Mouse (Mus musculus) MEL (cell line): ENCODE results near the gene Senp6. TPM values are rescaled to one million over a fixed set of nuclear protein-coding genes. Genes with fewer than 3 reads are reported as not detected.

Source experiments
- DNase-seq: peaks from one replicate; pipeline ENCODE4 v3.0.0; 2011; ENCODE audit warnings: low read depth, low spot score
- H3K27ac ChIP-seq: 2 replicates; pipeline ENCODE4 v1.5.1; 2012; ENCODE audit warnings: low read depth, mild to moderate bottlenecking, control low read depth, low read length, moderate library complexity; ENCODE audit not compliant: control insufficient read depth
- H3K27me3 ChIP-seq, 2 experiments: fragments of 150-350 bp in 1 of 2; sonication (generic) in 1 of 2; 2 replicates each; pipeline ENCODE4 v1.6.1; 2012; ENCODE audit warnings: low read length in 2 of 2, mild to moderate bottlenecking in 2 of 2, improper control_type of control experiment in 1 of 2, moderate library complexity in 1 of 2; ENCODE audit not compliant: insufficient read depth in 2 of 2, control insufficient read depth in 1 of 2
- H3K36me3 ChIP-seq, 2 experiments: 2 replicates each; pipeline ENCODE4 v1.6.1; 2012 to 2014; ENCODE audit warnings: low read length in 2 of 2, improper control_type of control experiment in 1 of 2, inconsistent platforms in 1 of 2, mild to moderate bottlenecking in 1 of 2; ENCODE audit not compliant: insufficient read depth in 2 of 2, control insufficient read depth in 1 of 2
- H3K4me1 ChIP-seq, 2 experiments: fragments of 150-350 bp in 1 of 2; sonication (generic) in 1 of 2; 2 replicates each; pipeline ENCODE4 v1.6.1; 2012; ENCODE audit warnings: low read length in 2 of 2, improper control_type of control experiment in 1 of 2, mild to moderate bottlenecking in 1 of 2; ENCODE audit not compliant: insufficient read depth in 2 of 2, control insufficient read depth in 1 of 2
- H3K4me3 ChIP-seq, 2 experiments: fragments of 150-350 bp in 1 of 2; sonication (generic) in 1 of 2; 2 replicates each; pipeline ENCODE4 v1.5.1; 2012; ENCODE audit warnings: low read depth in 2 of 2, low read length in 2 of 2, mild to moderate bottlenecking in 2 of 2, moderate library complexity in 2 of 2, control low read depth in 1 of 2, improper control_type of control experiment in 1 of 2; ENCODE audit not compliant: control insufficient read depth in 1 of 2, insufficient read depth in 1 of 2
- H3K79me2 ChIP-seq: 2 replicates; pipeline ENCODE4 v1.6.1; 2012; ENCODE audit warnings: mild to moderate bottlenecking, low read length, moderate library complexity; ENCODE audit not compliant: control insufficient read depth, poor library complexity, insufficient read depth
- H3K9ac ChIP-seq: 2 replicates; pipeline ENCODE4 v1.6.1; 2012; ENCODE audit warnings: low read depth, mild to moderate bottlenecking, control low read depth, low read length, moderate library complexity; ENCODE audit not compliant: control insufficient read depth, poor library complexity, severe bottlenecking
- H3K9me3 ChIP-seq: fragments of 150-350 bp; sonication (generic); replicated peaks from 2 replicates; pipeline ENCODE4 v1.6.1; 2012; ENCODE audit warnings: mild to moderate bottlenecking, low read length, improper control_type of control experiment, moderate library complexity; ENCODE audit not compliant: insufficient read depth
- CHD1 ChIP-seq: IDR thresholded peaks from 2 replicates; pipeline ENCODE4 v1.6.1; 2012; ENCODE audit warnings: low read depth, mild to moderate bottlenecking, inconsistent platforms, low read length, improper control_type of control experiment
- CHD2 ChIP-seq: IDR thresholded peaks from 2 replicates; pipeline ENCODE4 v1.6.1; 2011; ENCODE audit warnings: low read length, improper control_type of control experiment
- ELF1 ChIP-seq: IDR thresholded peaks from 2 replicates; pipeline ENCODE4 v1.6.1; 2014; ENCODE audit warnings: low read depth, mild to moderate bottlenecking, inconsistent platforms, low read length, improper control_type of control experiment, moderate library complexity
- ETS1 ChIP-seq: IDR thresholded peaks from 2 replicates; pipeline ENCODE4 v1.6.1; 2012; ENCODE audit warnings: low read depth, mild to moderate bottlenecking, inconsistent platforms, low read length, improper control_type of control experiment, moderate library complexity
- GABPA ChIP-seq: IDR thresholded peaks from 2 replicates; pipeline ENCODE4 v1.6.1; 2012; ENCODE audit warnings: low read depth, mild to moderate bottlenecking, inconsistent platforms, low read length, improper control_type of control experiment, moderate library complexity
- GATA1 ChIP-seq: IDR thresholded peaks from 2 replicates; pipeline ENCODE4 v1.6.1; 2011; ENCODE audit warnings: low read depth, low read length, improper control_type of control experiment
- JUND ChIP-seq: IDR thresholded peaks from 2 replicates; pipeline ENCODE4 v1.6.1; 2011; ENCODE audit warnings: low read depth, mild to moderate bottlenecking, improper control_type of control experiment, low read length
- KAT2A ChIP-seq: conservative IDR thresholded peaks from 2 replicates; pipeline ENCODE4 v1.6.1; 2012; ENCODE audit warnings: low read depth, low read length, improper control_type of control experiment, inconsistent platforms
- MAFK ChIP-seq: IDR thresholded peaks from 2 replicates; pipeline ENCODE4 v1.6.1; 2011; ENCODE audit warnings: low read depth, mild to moderate bottlenecking, low read length, improper control_type of control experiment, borderline replicate concordance
- MAX ChIP-seq: IDR thresholded peaks from 2 replicates; pipeline ENCODE4 v1.6.1; 2011; ENCODE audit warnings: low read length, improper control_type of control experiment
- MAZ ChIP-seq: IDR thresholded peaks from 2 replicates; pipeline ENCODE4 v1.6.1; 2012; ENCODE audit warnings: low read depth, mild to moderate bottlenecking, inconsistent platforms, low read length, improper control_type of control experiment
- MEF2A ChIP-seq: IDR thresholded peaks from 2 replicates; pipeline ENCODE4 v1.6.1; 2014; ENCODE audit warnings: low read depth, mild to moderate bottlenecking, inconsistent platforms, low read length, improper control_type of control experiment; ENCODE audit not compliant: poor library complexity, insufficient replicate concordance, severe bottlenecking; ENCODE audit errors: extremely low read depth
- MXI1 ChIP-seq: IDR thresholded peaks from 2 replicates; pipeline ENCODE4 v1.6.1; 2011; ENCODE audit warnings: mild to moderate bottlenecking, low read depth, low read length, improper control_type of control experiment
- MYB ChIP-seq: IDR thresholded peaks from 2 replicates; pipeline ENCODE4 v1.6.1; 2011; ENCODE audit warnings: mild to moderate bottlenecking, low read depth, low read length, improper control_type of control experiment
- MYC ChIP-seq: IDR thresholded peaks from 2 replicates; pipeline ENCODE4 v1.6.1; 2011; ENCODE audit warnings: low read depth, mild to moderate bottlenecking, low read length, improper control_type of control experiment, moderate library complexity
- NELFE ChIP-seq: IDR thresholded peaks from 2 replicates; pipeline ENCODE4 v1.6.1; 2011; ENCODE audit warnings: low read depth, low read length, improper control_type of control experiment
- POLR2A ChIP-seq, 2 experiments: IDR thresholded peaks; 2 replicates each; pipeline ENCODE4 v1.6.1; 2011 to 2012; ENCODE audit warnings: low read length in 2 of 2, mild to moderate bottlenecking in 2 of 2, control low read depth in 1 of 2, improper control_type of control experiment in 1 of 2, low read depth in 1 of 2, moderate library complexity in 1 of 2; ENCODE audit not compliant: control insufficient read depth in 1 of 2, insufficient read depth in 1 of 2, poor library complexity in 1 of 2
- POLR2AphosphoS2 ChIP-seq: IDR thresholded peaks from 2 replicates; pipeline ENCODE4 v1.6.1; 2011; ENCODE audit warnings: low read length, improper control_type of control experiment
- POLR2AphosphoS5 ChIP-seq: IDR thresholded peaks from 2 replicates; pipeline ENCODE4 v1.6.1; 2012; ENCODE audit warnings: low read depth, borderline replicate concordance, mild to moderate bottlenecking, inconsistent platforms, low read length, moderate library complexity, mixed read lengths
- RCOR1 ChIP-seq: IDR thresholded peaks from 2 replicates; pipeline ENCODE4 v1.6.1; 2012; ENCODE audit warnings: low read depth, mild to moderate bottlenecking, inconsistent platforms, low read length, improper control_type of control experiment
- SIN3A ChIP-seq: IDR thresholded peaks from 2 replicates; pipeline ENCODE4 v1.6.1; 2012; ENCODE audit warnings: low read length, improper control_type of control experiment, inconsistent platforms
- SMC3 ChIP-seq: IDR thresholded peaks from 2 replicates; pipeline ENCODE4 v1.6.1; 2011; ENCODE audit warnings: low read depth, low read length, improper control_type of control experiment
- TBP ChIP-seq: IDR thresholded peaks from 2 replicates; pipeline ENCODE4 v1.8.0; 2011; ENCODE audit warnings: low read depth, low read length, improper control_type of control experiment
- TCF12 ChIP-seq: IDR thresholded peaks from 2 replicates; pipeline ENCODE4 v1.6.1; 2014; ENCODE audit warnings: low read depth, mild to moderate bottlenecking, inconsistent platforms, low read length, improper control_type of control experiment, moderate library complexity
- USF1 ChIP-seq: IDR thresholded peaks from 2 replicates; pipeline ENCODE4 v1.6.1; 2014; ENCODE audit warnings: low read depth, mild to moderate bottlenecking, inconsistent platforms, low read length, improper control_type of control experiment, moderate library complexity
- USF2 ChIP-seq, 2 experiments: IDR thresholded peaks; 2 replicates each; pipeline ENCODE4 v1.6.1; 2011 to 2012; ENCODE audit warnings: improper control_type of control experiment in 2 of 2, low read length in 2 of 2, borderline replicate concordance in 1 of 2, inconsistent platforms in 1 of 2, low read depth in 1 of 2, mild to moderate bottlenecking in 1 of 2; ENCODE audit not compliant: insufficient read depth in 1 of 2
- ZC3H11A ChIP-seq: IDR thresholded peaks from 2 replicates; pipeline ENCODE4 v1.6.1; 2012; ENCODE audit warnings: low read depth, mild to moderate bottlenecking, inconsistent platforms, low read length, improper control_type of control experiment
- ZKSCAN1 ChIP-seq: IDR thresholded peaks from 2 replicates; pipeline ENCODE4 v1.6.1; 2012; ENCODE audit warnings: low read depth, mild to moderate bottlenecking, inconsistent platforms, low read length, improper control_type of control experiment, moderate library complexity
- ZMIZ1 ChIP-seq: IDR thresholded peaks from 2 replicates; pipeline ENCODE4 v1.6.1; 2012; ENCODE audit warnings: low read depth, mild to moderate bottlenecking, inconsistent platforms, low read length, improper control_type of control experiment, moderate library complexity
- ZNF384 ChIP-seq: IDR thresholded peaks from 2 replicates; pipeline ENCODE4 v1.6.1; 2012; ENCODE audit warnings: low read depth, mild to moderate bottlenecking, inconsistent platforms, low read length, improper control_type of control experiment
- polyA plus RNA-seq, 2 experiments: library from polyadenylated mRNA; stranded (reverse) in 1 of 2; unstranded in 1 of 2; fragments of >175 nt in 1 of 2; fragments of >200 nt in 1 of 2; gene quantifications; 2 replicates each; pipeline versions ENCODE4 v1.2.1 to v1.2.4; 2012; ENCODE audit warnings: low replicate concordance in 2 of 2, low read depth in 1 of 2; ENCODE audit not compliant: insufficient read length in 2 of 2, insufficient read depth in 1 of 2, missing spikeins in 1 of 2
- total RNA-seq: library from RNA; depleted of rRNA; stranded (reverse); fragments of 300-350 nt; gene quantifications from 2 replicates; pipeline ENCODE4 v1.2.3, GENCODE M21; 2012; rRNA removed

The Senp6 gene
- total RNA-seq = 70.5 and 71.1 TPM in 2 replicates
- polyA plus RNA-seq = 100 to 1,000 TPM in 1 of 2 experiments, 10 to 100 TPM in 1; 67.0 to 670 TPM

GRCm38 (mm10) chr9:80066367-80067220, at the start of gene Senp6:
Gene Senp6, plus strand, starts transcription at chr9:80066903.
- no peaks in the 10 kb centered on the region; a peak in 1 of 4 replicates for H3K27me3 ChIP-seq
- peak within 1 kb of the TSS; percentile 88 to 92 for H3K4me3 ChIP-seq
- DNase-seq = peak; percentile 66
- H3K79me2 ChIP-seq = peaks cover 46% of the 10 kb centered on the region
- H3K9me3 ChIP-seq = no peaks in the 10 kb centered on the region
- peaks cover 8 to 16% of the 10 kb centered on the region in 2 experiments; a peak in 2 of 4 replicates for H3K4me1 ChIP-seq
- H3K36me3 ChIP-seq = peaks cover 0 to 24% of the 10 kb centered on the region in 2 experiments; a peak in 2 of 4 replicates
- TF ChIP-seq MAX (0 out of 2 replicates have a peak, but pooled peaks have one; percentile 1), RCOR1 (no peak), ZC3H11A (no peak), SMC3 (no peak), JUND (no peak), TCF12 (no peak), POLR2AphosphoS2 (no peak), NELFE (peak; percentile 53), GATA1 (no peak), KAT2A (no peak), MYC (no peak), ZMIZ1 (no peak; the same call in 1 of the 2 replicates), USF1 (no peak), GABPA (no peak), ZNF384 (no peak), TBP (no peak), ETS1 (no peak), SIN3A (no peak), CHD1 (no peak), MYB (no peak), ELF1 (no peak), POLR2AphosphoS5 (no peak), MEF2A (no peak), USF2 (IDR thresholded peaks at IDR 0.05; ENCODE audit: borderline replicate concordance in 1 of 2, insufficient read depth in 1 of 2, low read depth in 1 of 2, low read length in 2 of 2) (no peak), MAZ (peak; percentile 23; the same call in 1 of the 2 replicates), MXI1 (peak; percentile 72), CHD2 (no peak), MAFK (no peak), ZKSCAN1 (no peak), POLR2A (IDR thresholded peaks at IDR 0.05; ENCODE audit: control insufficient read depth in 1 of 2, insufficient read depth in 1 of 2, low read depth in 1 of 2, low read length in 2 of 2, poor library complexity in 1 of 2) (peak in 1 of 2 experiments; percentile 35; a peak in 2 of 4 replicates)
- H3K27ac ChIP-seq = peak within 1 kb of the TSS; percentile 63
- peak within 1 kb of the TSS; percentile 96 for H3K9ac ChIP-seq
